Mouse (Mus musculus) ovary, adult 10 weeks (tissue): ENCODE measurements around the gene 4933400A11Rik. TPM values are rescaled to one million over a fixed set of nuclear protein-coding genes. Genes with fewer than 3 reads are reported as not detected.

Experiments
- polyA plus RNA-seq: library from polyadenylated mRNA; stranded (reverse); fragments of 350-450 nt; fragmentation: Illumina TruSeq; extraction: RNeasy Lipid Tissue Mini Kit (QIAGEN cat#74804); gene quantifications from one replicate; pipeline ENCODE4 v1.2.3, GENCODE M21; 2014

Gene 4933400A11Rik
- not detected for polyA plus RNA-seq

DNA sequence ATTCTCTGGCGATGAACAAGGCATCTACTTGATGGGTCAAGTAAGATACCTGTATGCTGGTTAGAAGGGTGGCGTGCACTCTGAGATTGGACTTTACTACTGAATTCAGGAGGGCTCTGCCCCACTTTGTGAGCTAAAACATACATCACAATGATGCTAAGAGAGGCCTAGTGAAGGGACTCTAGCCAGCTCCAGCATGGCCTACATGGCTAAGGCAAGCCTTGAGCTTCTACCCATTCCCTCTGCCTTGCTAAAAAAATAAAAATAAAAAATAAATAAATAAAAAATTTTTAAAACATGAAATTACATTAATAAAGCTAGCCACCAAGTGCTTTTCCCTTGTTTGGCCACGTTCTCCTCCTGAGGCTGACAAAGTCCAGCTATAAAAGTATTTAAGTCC, at the start of gene 4933400A11Rik:
Gene 4933400A11Rik (minus strand): TSS at position 101 of the 400 bp plus-strand sequence.

Other genes with a start within 250 kb of the 4933400A11Rik start
- gene Mid1, start 94.4 kb downstream of the 4933400A11Rik start, polyA plus RNA-seq: 9.5 TPM
- not detected for gene Gm21887, start 230.0 kb upstream of the 4933400A11Rik start, polyA plus RNA-seq